Mouse (Mus musculus) Patski (cell line): ENCODE data around the gene Bysl. TPM values are rescaled to one million over a fixed set of nuclear protein-coding genes. Genes with fewer than 3 reads are reported as not detected.
"Not testable (repeated sequence)": the region's sequence is repeated elsewhere in the genome, so short reads cannot be mapped to it uniquely, and the experiment has no call there.

Experiments
- ATAC-seq: fragments of 100-300 bp; one replicate; pipeline ENCODE4 v1.8.0; 2021
- CTCF ChIA-PET: fragments of 350-600 bp; sonication (Branson Sonifier 250); formaldehyde crosslinking; loops from one replicate; lab custom pipeline; 2022; ENCODE audit warnings: inconsistent platforms; lab: Charles Lee
- POLR2A ChIA-PET: fragments of 350-600 bp; sonication (Branson Sonifier 250); formaldehyde crosslinking; loops from one replicate; lab custom pipeline; 2022; ENCODE audit warnings: antibody characterized with exemption, inconsistent platforms; lab: Charles Lee
- DNase-seq: peaks from one replicate; pipeline ENCODE4 v3.0.0-alpha.2; 2011; ENCODE audit warnings: low read depth, low spot score
- H3K27me3 ChIP-seq: fragments of 371-371 bp; one replicate; pipeline ENCODE4 v1.5.1; 2021
- CTCF ChIP-seq: fragments of 100-300 bp; IDR thresholded peaks from one replicate; pipeline ENCODE4 v1.5.1; 2021
- in situ Hi-C: fragments of 300-500 bp; cut with MboI; formaldehyde crosslinking; loops from 3 replicates; pipeline ENCODE4 v1.11.1; 2018; ENCODE audit warnings: low pct_unique_long_range_greater_than_20kb, mixed read lengths
- polyA plus RNA-seq: library from polyadenylated mRNA; unstranded; gene quantifications from one replicate; pipeline ENCODE4 v1.2.3, GENCODE M21; 2021

Gene Bysl
- polyA plus RNA-seq = 18.2 TPM

- in situ Hi-C loops = loop anchor here (5.0 kb wide), 2 partner anchors 99 to 234 kb away; no protein-coding TSS in a partner anchor
- ChIA-PET POLR2A (interaction anchor here (0.7 to 1.4 kb wide), 2 partner anchors 11 to 1947 kb away, joined by 3 to 4 read pairs; no protein-coding TSS in a partner anchor), CTCF (interaction anchor here (0.7 to 3.1 kb wide), 6 partner anchors 10 to 100 kb away, joined by 3 to 17 read pairs (median 4); no protein-coding TSS in a partner anchor)
- H3K27me3 ChIP-seq = no peaks in the 10 kb centered on the region
- DNase-seq (peak; percentile 79), ATAC-seq (peak; percentile 81)
- TF ChIP-seq CTCF = peak; percentile 98
Observed at GRCm38 (mm10) chr17:47610849-47611660, at the start of gene Bysl, which contains the start of the genes Med20 and Gm20517. Gene Bysl, minus strand, starts transcription at chr17:47611492. Gene Med20, plus strand, starts transcription at chr17:47611582. Gene Gm20517, plus strand, starts transcription at chr17:47611589.

- ChIA-PET POLR2A (no interaction called here), CTCF (no interaction called here)
- DNase-seq = no peak
- in situ Hi-C loops = no loop called here
- no peak for TF ChIP-seq CTCF
- no peaks in the 10 kb centered on the region for H3K27me3 ChIP-seq
- no peak for ATAC-seq
Observed at GRCm38 (mm10) chr17:47658741-47659243, 47.5 kb upstream of the Bysl start.

GRCm38 (mm10) chr17:47657901-47658300 is 46.6 kb upstream of the Bysl start:
- CTCF ChIA-PET = no interaction called here

GRCm38 (mm10) chr17:47655697-47656096 is 44.4 kb upstream of the Bysl start:
- POLR2A ChIA-PET = interaction anchor here (0.6 to 1.1 kb wide), 2 partner anchors 14 to 1756 kb away, joined by 3 read pairs; no protein-coding TSS in a partner anchor
- no peak for ATAC-seq
- no peak for TF ChIP-seq CTCF
- in situ Hi-C loops = no loop called here
- CTCF ChIA-PET = interaction anchor here (1.4 to 1.5 kb wide), 2 partner anchors 8 to 32 kb away, joined by 4 to 6 read pairs; no protein-coding TSS in a partner anchor
- H3K27me3 ChIP-seq = no peaks in the 10 kb centered on the region
- DNase-seq = no peak

More at GRCm38 (mm10) chr17:47657901-47658300, 46.6 kb upstream of the Bysl start:
- DNase-seq (no peak), ATAC-seq (no peak)
- no peak for TF ChIP-seq CTCF
- H3K27me3 ChIP-seq = no peaks in the 10 kb centered on the region
- in situ Hi-C loops = no loop called here
- POLR2A ChIA-PET = no interaction called here

- in situ Hi-C loops, H3K27me3 ChIP-seq, DNase-seq, POLR2A ChIA-PET, ATAC-seq: not testable (repeated sequence)
- CTCF ChIA-PET = interaction anchor here (1.0 kb wide), 1 partner anchor 9 kb away, joined by 3 read pairs; no protein-coding TSS in a partner anchor
Observed at GRCm38 (mm10) chr17:47654346-47654745, 43.1 kb upstream of the Bysl start.

- H3K27me3 ChIP-seq = no peaks in the 10 kb centered on the region
- ChIA-PET CTCF (interaction anchor here (1.6 kb wide), 1 partner anchor 11 kb away, joined by 10 read pairs; no protein-coding TSS in a partner anchor), POLR2A (interaction anchor here (0.6 kb wide), 1 partner anchor 16 kb away, joined by 4 read pairs; no protein-coding TSS in a partner anchor)
- no peak for DNase-seq
- no peak for ATAC-seq
- TF ChIP-seq CTCF = no peak
- in situ Hi-C loops = no loop called here
Observed at GRCm38 (mm10) chr17:47651953-47652352, 40.7 kb upstream of the Bysl start.

GRCm38 (mm10) chr17:47648966-47649365 is 37.7 kb upstream of the Bysl start:
- ChIA-PET POLR2A (no interaction called here), CTCF (interaction anchor here (2.4 to 5.1 kb wide), 3 partner anchors 14 to 29 kb away, joined by 16 to 55 read pairs (median 22); no protein-coding TSS in a partner anchor)
- ATAC-seq = no peak
- no peak for TF ChIP-seq CTCF
- no peak for DNase-seq
- H3K27me3 ChIP-seq = no peaks in the 10 kb centered on the region
- in situ Hi-C loops = loop anchor here (5.0 kb wide), 1 partner anchor 38 kb away; the partner anchor contains the start of genes Frs3 and Tomm6

GRCm38 (mm10) chr17:47646683-47647082 is 35.4 kb upstream of the Bysl start:
- ChIA-PET POLR2A (interaction anchor here (1.1 to 1.3 kb wide), 2 partner anchors 26 to 30 kb away, joined by 3 to 4 read pairs; no protein-coding TSS in a partner anchor), CTCF (interaction anchor here (0.7 to 5.1 kb wide), 8 partner anchors 8 to 38 kb away, joined by 3 to 55 read pairs (median 8); no protein-coding TSS in a partner anchor)
- in situ Hi-C loops = loop anchor here (5.0 kb wide), 1 partner anchor 41 kb away; the partner anchor contains the start of genes Frs3 and Tomm6
- H3K27me3 ChIP-seq = no peaks in the 10 kb centered on the region
- TF ChIP-seq CTCF = peak; percentile 65
- no peak for DNase-seq
- ATAC-seq = no peak

GRCm38 (mm10) chr17:47642992-47643391 is 31.7 kb upstream of the Bysl start:
- POLR2A ChIA-PET = no interaction called here
- TF ChIP-seq CTCF = peak; percentile 71
- DNase-seq = no peak

More at GRCm38 (mm10) chr17:47642992-47643391, 31.7 kb upstream of the Bysl start:
- H3K27me3 ChIP-seq = no peaks in the 10 kb centered on the region
- in situ Hi-C loops = no loop called here
- CTCF ChIA-PET = interaction anchor here (0.9 to 4.1 kb wide), 6 partner anchors 12 to 42 kb away, joined by 3 to 17 read pairs (median 5); partner anchors contain the start of gene Usp49
- no peak for ATAC-seq
